Mouse (Mus musculus): ENCODE results near the gene Daw1. TPM values are rescaled to one million over a fixed set of nuclear protein-coding genes. Genes with fewer than 3 reads are reported as not detected.

Gene Daw1
- polyA plus RNA-seq, 1 experiment from 2014 or later, result 0.20 TPM

DNA sequence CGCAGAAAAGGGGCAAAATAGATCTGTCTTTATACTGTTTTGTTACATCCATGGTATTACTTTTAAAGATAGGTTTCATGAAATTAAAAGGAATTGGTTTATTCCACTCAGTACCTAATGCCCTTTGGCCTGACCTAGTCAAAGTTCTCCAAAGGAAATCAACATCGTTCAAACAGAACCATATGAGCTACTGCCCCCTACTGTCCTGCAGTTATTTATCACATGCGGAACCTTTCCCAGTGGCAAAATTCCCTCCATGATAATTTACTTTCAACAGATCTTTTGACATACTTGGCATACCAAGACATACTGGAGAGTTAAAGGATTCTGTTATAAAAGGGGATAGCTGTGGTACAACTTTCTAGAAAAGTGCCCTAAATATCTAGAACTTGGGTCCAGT lies 9.3 kb upstream of the Daw1 start:
- no peak overlapping the region for H3K9ac ChIP-seq
- H3K9me3 ChIP-seq (ENCODE audit: low read depth, low read length), result no peaks in the 10 kb centered on the region
- no peak overlapping the region for H3K4me3 ChIP-seq (ENCODE audit: low read depth, low read length)
- DNase-seq (peak; percentile 27), ATAC-seq (ENCODE audit: insufficient read depth) (no peak)
- peak; percentile 36 for TF ChIP-seq CTCF (IDR thresholded peaks at IDR 0.05; ENCODE audit: low read depth)
- no peaks in the 10 kb centered on the region for H3K36me3 ChIP-seq (ENCODE audit: insufficient read depth)
- H3K27ac ChIP-seq (ENCODE audit: low read depth), result no peak overlapping the region
- H3K4me1 ChIP-seq (ENCODE audit: insufficient read depth), result no peaks in the 10 kb centered on the region
- 65% methylated on average over 3 of the region's 3 CpGs for WGBS
- H3K4me2 ChIP-seq, result no peak overlapping the region
- H3K27me3 ChIP-seq (ENCODE audit: insufficient read depth, low read length), result no peaks in the 10 kb centered on the region

DNA sequence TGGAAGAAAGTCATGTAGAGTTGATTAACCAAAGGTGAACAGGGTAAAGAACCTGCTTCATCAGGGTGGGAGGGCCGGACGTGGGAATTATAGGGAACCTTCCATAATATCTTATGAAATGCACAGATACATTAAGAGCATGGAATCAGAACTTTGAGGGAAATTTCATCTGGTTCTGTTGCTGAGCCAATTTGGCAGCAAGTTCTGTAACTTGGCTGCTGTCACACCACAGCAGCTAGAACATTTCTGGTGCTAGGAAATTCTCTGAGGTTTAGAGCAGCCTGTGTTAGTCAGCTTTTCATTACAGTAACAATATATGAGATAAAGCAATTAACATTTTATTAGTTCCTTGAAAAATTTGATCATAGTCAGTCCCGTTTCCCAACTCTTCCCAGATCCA lies 6.6 kb upstream of the Daw1 start:
- H3K4me2 ChIP-seq, result no peak overlapping the region
- ATAC-seq (ENCODE audit: insufficient read depth) (no peak), DNase-seq (no peak)
- H3K4me3 ChIP-seq (ENCODE audit: low read depth, low read length), result no peak overlapping the region
- 81% methylated on average over 3 of the region's 3 CpGs for WGBS
- no peaks in the 10 kb centered on the region for H3K36me3 ChIP-seq (ENCODE audit: insufficient read depth)
- H3K27me3 ChIP-seq (ENCODE audit: insufficient read depth, low read length), result no peaks in the 10 kb centered on the region
- TF ChIP-seq CTCF (IDR thresholded peaks at IDR 0.05; ENCODE audit: low read depth), result no peak
- H3K27ac ChIP-seq (ENCODE audit: low read depth), result no peak overlapping the region
- no peaks in the 10 kb centered on the region for H3K9me3 ChIP-seq (ENCODE audit: low read depth, low read length)
- no peak overlapping the region for H3K9ac ChIP-seq
- no peaks in the 10 kb centered on the region for H3K4me1 ChIP-seq (ENCODE audit: insufficient read depth)

DNA sequence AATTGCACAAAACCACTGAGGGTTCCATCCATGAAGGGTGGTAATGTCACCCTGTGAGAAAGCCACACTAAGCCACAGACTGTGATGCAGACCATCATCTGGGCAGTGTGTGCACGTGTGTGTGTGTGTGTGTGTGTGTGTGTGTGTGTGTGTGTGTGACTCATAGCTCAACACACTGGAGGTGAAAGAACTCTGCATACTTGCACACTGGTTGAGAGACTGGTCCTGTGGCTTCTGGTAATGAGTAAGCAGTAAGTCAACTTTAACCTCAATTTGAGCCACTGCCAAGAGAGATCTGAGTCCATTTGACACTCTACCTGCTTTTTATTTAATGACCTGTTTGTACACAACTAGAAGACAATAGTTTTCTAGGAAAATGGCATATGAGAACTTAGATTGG lies 2.7 kb upstream of the Daw1 start:
- H3K9me3 ChIP-seq (ENCODE audit: low read depth, low read length), result no peaks in the 10 kb centered on the region
- no peaks in the 10 kb centered on the region for H3K27me3 ChIP-seq (ENCODE audit: insufficient read depth, low read length)
- TF ChIP-seq CTCF (IDR thresholded peaks at IDR 0.05; ENCODE audit: low read depth), result no peak
- no peaks in the 10 kb centered on the region for H3K4me1 ChIP-seq (ENCODE audit: insufficient read depth)
- no peak overlapping the region for H3K4me3 ChIP-seq (ENCODE audit: low read depth, low read length)
- H3K36me3 ChIP-seq (ENCODE audit: insufficient read depth), result no peaks in the 10 kb centered on the region
- ATAC-seq (ENCODE audit: insufficient read depth) (no peak), DNase-seq (no peak)
- 50% methylated on average over 1 of the region's 1 CpGs for WGBS
- H3K9ac ChIP-seq, result no peak overlapping the region
- no peak overlapping the region for H3K4me2 ChIP-seq
- H3K27ac ChIP-seq (ENCODE audit: low read depth), result no peak overlapping the region

DNA sequence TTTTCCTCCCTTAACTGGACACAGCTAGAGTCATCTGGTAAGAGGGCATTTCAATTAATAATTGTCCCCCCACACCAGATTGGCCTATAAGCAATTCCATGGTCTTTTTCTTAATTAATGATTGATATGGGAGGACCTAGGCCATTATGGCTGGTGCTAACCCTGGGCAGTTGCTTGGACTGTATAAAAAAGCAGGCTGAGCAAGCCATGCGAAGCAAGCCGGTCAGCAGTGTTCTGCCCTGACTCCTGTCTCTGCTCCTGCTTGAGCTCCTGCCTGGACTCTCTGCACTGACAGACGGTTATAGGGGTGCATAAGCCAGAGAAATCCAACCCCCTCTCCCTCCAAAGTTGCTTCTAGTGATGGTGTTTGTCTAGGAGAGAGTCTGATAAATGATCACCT lies 2.1 kb downstream of the Daw1 start:
- 53% methylated on average over 3 of the region's 3 CpGs for WGBS
- Histone ChIP-seq H3K9me3 (ENCODE audit: low read depth, low read length) (no peaks in the 10 kb centered on the region), H3K27ac (ENCODE audit: low read depth) (no peak overlapping the region)

DNA sequence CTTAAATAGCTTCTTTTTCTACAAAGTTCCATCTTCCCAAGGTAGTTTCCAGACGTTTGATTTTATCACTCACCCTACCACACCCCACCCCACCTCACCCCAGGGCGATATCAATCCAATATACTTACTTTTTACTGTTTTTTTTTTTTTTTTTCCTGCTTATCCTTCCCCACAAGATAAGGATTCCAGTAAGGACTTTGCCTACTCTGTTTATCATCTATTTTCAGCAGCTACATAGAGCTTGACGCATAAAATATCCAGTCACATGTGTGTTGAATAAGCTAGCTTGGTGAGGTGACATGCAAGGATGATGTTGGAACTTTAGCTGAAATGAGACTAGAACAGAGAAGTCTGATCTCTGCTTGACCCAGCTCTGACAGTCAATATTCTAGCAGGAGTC lies 4.5 kb downstream of the Daw1 start:
- TF ChIP-seq CTCF (IDR thresholded peaks at IDR 0.05; ENCODE audit: low read depth), result no peak
- Histone ChIP-seq H3K27ac (ENCODE audit: low read depth) (no peak overlapping the region), H3K27me3 (ENCODE audit: insufficient read depth, low read length) (no peaks in the 10 kb centered on the region), H3K36me3 (ENCODE audit: insufficient read depth) (no peaks in the 10 kb centered on the region), H3K4me3 (ENCODE audit: low read depth, low read length) (no peak overlapping the region), H3K4me1 (ENCODE audit: insufficient read depth) (no peaks in the 10 kb centered on the region), H3K9ac (no peak overlapping the region), H3K9me3 (ENCODE audit: low read depth, low read length) (no peaks in the 10 kb centered on the region), H3K4me2 (no peak overlapping the region)
- WGBS, result 64% methylated on average over 3 of the region's 3 CpGs
- DNase-seq (no peak), ATAC-seq (ENCODE audit: insufficient read depth) (no peak)

More for the DNA sequence above, 2.1 kb downstream of the Daw1 start:
- no peak for ATAC-seq (ENCODE audit: insufficient read depth)
- Histone ChIP-seq H3K36me3 (ENCODE audit: insufficient read depth) (no peaks in the 10 kb centered on the region), H3K4me3 (ENCODE audit: low read depth, low read length) (no peak overlapping the region), H3K4me2 (no peak overlapping the region), H3K4me1 (ENCODE audit: insufficient read depth) (no peaks in the 10 kb centered on the region), H3K9ac (no peak overlapping the region), H3K27me3 (ENCODE audit: insufficient read depth, low read length) (no peaks in the 10 kb centered on the region)
- TF ChIP-seq CTCF (IDR thresholded peaks at IDR 0.05; ENCODE audit: low read depth), result no peak
- no peak for DNase-seq

DNA sequence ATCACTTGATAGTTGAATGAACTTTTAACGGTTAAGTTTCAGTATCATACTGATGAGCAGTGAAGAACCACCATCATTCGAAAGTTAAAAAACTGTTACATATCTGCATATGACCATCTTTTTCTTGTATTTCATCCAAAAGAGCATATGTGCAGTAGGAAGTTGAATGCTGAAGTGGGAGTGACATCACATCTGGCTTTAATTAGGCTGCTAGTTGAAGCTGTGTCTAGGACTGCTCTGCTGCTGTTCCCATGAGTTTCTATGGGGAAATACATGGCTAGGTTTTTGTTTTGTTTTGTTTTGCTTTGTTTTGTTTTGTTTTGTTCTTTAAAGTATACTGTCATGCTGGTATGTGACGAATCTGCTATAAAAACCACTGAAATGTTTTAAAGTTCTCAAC lies 9.6 kb downstream of the Daw1 start:
- no peak overlapping the region for H3K27ac ChIP-seq (ENCODE audit: low read depth)
- no peak overlapping the region for H3K9ac ChIP-seq
- 64% methylated on average over 3 of the region's 3 CpGs for WGBS
- H3K9me3 ChIP-seq (ENCODE audit: low read depth, low read length), result no peaks in the 10 kb centered on the region
- peak; percentile 25 for DNase-seq
- TF ChIP-seq CTCF (IDR thresholded peaks at IDR 0.05; ENCODE audit: low read depth), result no peak
- H3K27me3 ChIP-seq (ENCODE audit: insufficient read depth, low read length), result no peaks in the 10 kb centered on the region
- no peak overlapping the region for H3K4me3 ChIP-seq (ENCODE audit: low read depth, low read length)
- no peak for ATAC-seq (ENCODE audit: insufficient read depth)
- H3K4me1 ChIP-seq (ENCODE audit: insufficient read depth), result no peaks in the 10 kb centered on the region
- no peak overlapping the region for H3K4me2 ChIP-seq
- no peaks in the 10 kb centered on the region for H3K36me3 ChIP-seq (ENCODE audit: insufficient read depth)

DNA sequence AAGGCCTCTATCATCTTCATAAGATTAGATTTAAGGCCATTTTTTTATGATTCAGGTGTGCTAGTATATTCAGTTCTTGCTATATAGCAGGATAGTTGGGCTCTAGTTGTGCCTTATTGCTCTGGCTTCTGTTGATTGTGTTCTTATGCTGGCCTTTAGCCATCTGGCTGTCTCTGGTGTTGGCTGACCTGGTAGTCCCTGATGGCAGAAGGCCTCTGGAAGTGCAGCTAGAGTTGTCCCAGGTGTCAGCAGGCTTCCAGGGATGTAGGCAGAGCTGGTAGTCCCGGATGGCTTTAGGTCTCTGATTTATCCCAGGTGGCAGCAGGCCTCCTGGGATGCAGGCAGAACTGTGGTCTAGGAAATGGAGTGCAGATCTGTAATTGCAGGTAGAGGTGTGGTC lies 16.4 kb downstream of the Daw1 start:
- no peaks in the 10 kb centered on the region for H3K4me1 ChIP-seq (ENCODE audit: insufficient read depth)
- ATAC-seq (ENCODE audit: insufficient read depth) (no peak), DNase-seq (peak; percentile 8)
- H3K9me3 ChIP-seq (ENCODE audit: low read depth, low read length), result no peaks in the 10 kb centered on the region
- no peak overlapping the region for H3K4me3 ChIP-seq (ENCODE audit: low read depth, low read length)
- no peak overlapping the region for H3K27ac ChIP-seq (ENCODE audit: low read depth)
- H3K27me3 ChIP-seq (ENCODE audit: insufficient read depth, low read length), result no peaks in the 10 kb centered on the region
- H3K36me3 ChIP-seq (ENCODE audit: insufficient read depth), result no peaks in the 10 kb centered on the region
- TF ChIP-seq CTCF (IDR thresholded peaks at IDR 0.05; ENCODE audit: low read depth), result no peak
- WGBS, result 55% methylated on average over 1 of the region's 1 CpGs
- H3K9ac ChIP-seq, result no peak overlapping the region
- no peak overlapping the region for H3K4me2 ChIP-seq

DNA sequence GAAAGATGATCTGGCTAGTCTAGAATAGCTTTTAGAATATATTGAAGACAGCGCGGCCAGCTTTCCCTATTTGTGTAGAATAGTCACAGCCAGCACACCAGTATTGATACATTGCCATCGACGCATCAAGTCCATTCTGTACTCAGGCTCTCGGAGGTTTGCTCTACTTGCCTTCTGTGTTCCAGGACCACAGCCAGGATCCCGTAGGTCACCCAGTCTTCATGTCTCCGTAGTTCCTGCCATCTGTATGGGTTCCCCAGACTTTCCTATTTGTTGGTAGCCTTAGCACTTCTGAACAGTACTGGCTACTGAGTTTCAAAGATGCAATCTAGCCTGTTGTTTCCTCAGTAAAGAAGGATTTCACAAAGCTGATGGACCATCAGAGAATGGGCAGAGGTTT lies 20.0 kb downstream of the Daw1 start:
- WGBS, result 84% methylated on average over 7 of the region's 7 CpGs
- DNase-seq, result no peak
- no peak overlapping the region for H3K9ac ChIP-seq
- no peaks in the 10 kb centered on the region for H3K27me3 ChIP-seq (ENCODE audit: insufficient read depth, low read length)
- no peak for ATAC-seq (ENCODE audit: insufficient read depth)
- no peak overlapping the region for H3K27ac ChIP-seq (ENCODE audit: low read depth)
- H3K36me3 ChIP-seq (ENCODE audit: insufficient read depth), result no peaks in the 10 kb centered on the region
- H3K9me3 ChIP-seq (ENCODE audit: low read depth, low read length), result no peaks in the 10 kb centered on the region
- H3K4me1 ChIP-seq (ENCODE audit: insufficient read depth), result no peaks in the 10 kb centered on the region
- TF ChIP-seq CTCF (IDR thresholded peaks at IDR 0.05; ENCODE audit: low read depth), result no peak
- no peak overlapping the region for H3K4me3 ChIP-seq (ENCODE audit: low read depth, low read length)
- H3K4me2 ChIP-seq, result no peak overlapping the region
